In genomic region chr8:93976446-93977211, GRCm38 (mm10) we compare ENCODE assay signal across 15 mouse cellular contexts. TPM values are rescaled to one million over a fixed set of nuclear protein-coding genes. Genes with fewer than 3 reads are reported as not detected.
DNase-seq lines count a peak whose midpoint lies in the region; ATAC-seq and TF ChIP-seq lines count a peak whose summit lies in the region.
"Had no signal": no experiment of that assay in that cellular context is flagged by ENCODE, and none has a peak within 500 bp of the region (broad histone marks: within the 10 kb centered on the region; RNA-seq: fewer than 3 reads in every experiment).

No protein-coding gene starts in this region.

- H3K4me1 ChIP-seq in heart, embryonic 15.5 days (replicated peaks), result no peaks in the 10 kb centered on the region
- H3K4me1 ChIP-seq in heart, embryonic 12.5 days (replicated peaks), result peaks cover 3% of the 10 kb centered on the region; the same call in 1 of the 2 replicates
- H3K4me1 ChIP-seq in lung, embryonic 14.5 days (ENCODE audit: insufficient read depth), result no peaks in the 10 kb centered on the region
- H3K4me1 ChIP-seq in heart, embryonic 16.5 days (ENCODE audit: control insufficient read depth, insufficient read depth, low read length), result 0 out of 2 replicates have a peak, but pooled peaks cover 3% of the 10 kb centered on the region
- no peaks in the 10 kb centered on the region for H3K4me1 ChIP-seq in neural tube, embryonic 15.5 days
- H3K4me1 ChIP-seq: kidney, embryonic 15.5 days had no signal

- peaks cover 84% of the 10 kb centered on the region for H3K36me3 ChIP-seq in heart, embryonic 15.5 days
- H3K36me3 ChIP-seq in heart, embryonic 12.5 days, result peaks cover 89% of the 10 kb centered on the region
- peaks cover 86% of the 10 kb centered on the region for H3K36me3 ChIP-seq in lung, embryonic 14.5 days (ENCODE audit: insufficient read depth)
- H3K36me3 ChIP-seq in heart, embryonic 16.5 days (ENCODE audit: control insufficient read depth, insufficient read depth), result peaks cover 81% of the 10 kb centered on the region
- H3K36me3 ChIP-seq in neural tube, embryonic 15.5 days, result peaks cover 88% of the 10 kb centered on the region

- no peak overlapping the region for H3K4me2 ChIP-seq in heart, embryonic 15.5 days
- no peak overlapping the region for H3K4me2 ChIP-seq in heart, embryonic 12.5 days
- no peak overlapping the region for H3K4me2 ChIP-seq in lung, embryonic 14.5 days
- H3K4me2 ChIP-seq in heart, embryonic 16.5 days (ENCODE audit: low read depth, low read length), result no peak overlapping the region
- H3K4me2 ChIP-seq in neural tube, embryonic 15.5 days, result no peak overlapping the region
- H3K4me2 ChIP-seq: kidney, embryonic 15.5 days had no signal

- 0 out of 2 replicates have a peak overlapping the region, but pooled peaks have one; percentile 12 for H3K27ac ChIP-seq in heart, embryonic 15.5 days
- H3K27ac ChIP-seq in heart, embryonic 12.5 days (ENCODE audit: poor library complexity, severe bottlenecking), result no peak overlapping the region
- H3K27ac ChIP-seq in lung, embryonic 14.5 days (ENCODE audit: low read depth), result no peak overlapping the region
- no peak overlapping the region for H3K27ac ChIP-seq in heart, embryonic 16.5 days (ENCODE audit: low read length)
- H3K27ac ChIP-seq in neural tube, embryonic 15.5 days (replicated peaks), result no peak overlapping the region
- H3K27ac ChIP-seq: kidney, embryonic 15.5 days had no signal

- H3K9ac ChIP-seq in heart, embryonic 15.5 days, result no peak overlapping the region
- no peak overlapping the region for H3K9ac ChIP-seq in heart, embryonic 12.5 days
- no peak overlapping the region for H3K9ac ChIP-seq in lung, embryonic 14.5 days
- H3K9ac ChIP-seq in heart, embryonic 16.5 days (ENCODE audit: low read length), result no peak overlapping the region
- no peak overlapping the region for H3K9ac ChIP-seq in neural tube, embryonic 15.5 days (replicated peaks)
- H3K9ac ChIP-seq: kidney, embryonic 15.5 days had no signal

- WGBS in heart, embryonic 15.5 days, result 85% methylated on average over 6 of the region's 6 CpGs
- 85% methylated on average over 6 of the region's 6 CpGs for WGBS in heart, embryonic 12.5 days
- 91% methylated on average over 6 of the region's 6 CpGs for WGBS in lung, embryonic 14.5 days
- whole genome bisulfite sequencing in heart, embryonic 16.5 days, result 79% methylated on average over 6 of the region's 6 CpGs
- 94% methylated on average over 6 of the region's 6 CpGs for WGBS in neural tube, embryonic 15.5 days

- H3K4me3 ChIP-seq in heart, embryonic 15.5 days, result no peak overlapping the region
- no peak overlapping the region for H3K4me3 ChIP-seq in heart, embryonic 12.5 days
- H3K4me3 ChIP-seq in lung, embryonic 14.5 days (ENCODE audit: low read depth, low read length), result no peak overlapping the region
- no peak overlapping the region for H3K4me3 ChIP-seq in heart, embryonic 16.5 days (ENCODE audit: low read length)
- no peak overlapping the region for H3K4me3 ChIP-seq in neural tube, embryonic 15.5 days (replicated peaks)
- H3K4me3 ChIP-seq: kidney, embryonic 15.5 days had no signal

- 0 out of 2 replicates have a peak, but pooled peaks have one; percentile 2 for TF ChIP-seq CTCF in lung, embryonic 14.5 days (IDR thresholded peaks at IDR 0.05; ENCODE audit: low read depth)

- H3K27me3 ChIP-seq in heart, embryonic 15.5 days, result no peaks in the 10 kb centered on the region
- H3K27me3 ChIP-seq in heart, embryonic 12.5 days (replicated peaks), result no peaks in the 10 kb centered on the region
- H3K27me3 ChIP-seq in lung, embryonic 14.5 days (ENCODE audit: insufficient read depth, low read length), result no peaks in the 10 kb centered on the region
- no peaks in the 10 kb centered on the region for H3K27me3 ChIP-seq in heart, embryonic 16.5 days (ENCODE audit: control insufficient read depth, insufficient read depth, low read length)
- H3K27me3 ChIP-seq in neural tube, embryonic 15.5 days (replicated peaks), result no peaks in the 10 kb centered on the region
- H3K27me3 ChIP-seq: kidney, embryonic 15.5 days had no signal

- no peaks in the 10 kb centered on the region for H3K9me3 ChIP-seq in heart, embryonic 15.5 days (replicated peaks)
- no peaks in the 10 kb centered on the region for H3K9me3 ChIP-seq in heart, embryonic 12.5 days (replicated peaks)
- H3K9me3 ChIP-seq in lung, embryonic 14.5 days (ENCODE audit: low read depth, low read length), result no peaks in the 10 kb centered on the region
- no peaks in the 10 kb centered on the region; the same call in 1 of the 2 replicates for H3K9me3 ChIP-seq in heart, embryonic 16.5 days (replicated peaks; ENCODE audit: control insufficient read depth, low read length)
- no peaks in the 10 kb centered on the region for H3K9me3 ChIP-seq in neural tube, embryonic 15.5 days (replicated peaks)
- H3K9me3 ChIP-seq: G1E; kidney, embryonic 15.5 days had no signal

- ATAC-seq in heart, embryonic 15.5 days (replicated peaks; ENCODE audit: insufficient number of reproducible peaks, insufficient read depth, low FRiP score, low read depth), result no peak
- ATAC-seq in heart, embryonic 12.5 days (ENCODE audit: insufficient number of reproducible peaks, low FRiP score), result no peak
- no peak for ATAC-seq in lung, embryonic 14.5 days (ENCODE audit: insufficient read depth)
- ATAC-seq in heart, embryonic 16.5 days (replicated peaks; ENCODE audit: extremely low read depth, insufficient read depth, low FRiP score), result 0 out of 2 replicates have a peak, but pooled peaks have one; percentile 23
- no peak for ATAC-seq in neural tube, embryonic 15.5 days (ENCODE audit: low FRiP score)
- ATAC-seq: inflammation-experienced regulatory T-cells, adult 6 months had no signal

- no peak for DNase-seq in lung, embryonic 14.5 days
- DNase-seq in lung, postnatal 36 days, result no peak
- peak; percentile 42 for DNase-seq in heart, postnatal 4 days
- DNase-seq: adrenal gland, adult 8-10 months; cerebellum, postnatal 10 days; lung, adult 18-20 months; midbrain, embryonic 14.5 days; right cerebral cortex, adult 18-20 months had no signal

RNA-seq across cellular contexts. Expression of gene Amfr, which starts 36.0 kb away (rescaled TPM):
- polyA plus RNA-seq in heart, embryonic 15.5 days (2015; fragmentation: Nextera tagmentation; extraction: Ambion mirVana), result 49.4 and 51.5 TPM in 2 replicates
- 67.2 and 71.1 TPM in 2 replicates for polyA plus RNA-seq in heart, embryonic 12.5 days (2016; fragmentation: Nextera tagmentation; extraction: Ambion mirVana)
- 53.6 and 54.7 TPM in 2 replicates for polyA plus RNA-seq in lung, embryonic 14.5 days (2014; fragmentation: Nextera tagmentation; extraction: Ambion mirVana)
- 43.3 and 45.5 TPM in 2 replicates for polyA plus RNA-seq in heart, embryonic 16.5 days (2015; fragmentation: Nextera tagmentation; extraction: Ambion mirVana)
- total RNA-seq in heart, postnatal 4 days (2021), result 100 to 1,000 TPM; 134 to 137 TPM
- 70.4 and 80.1 TPM in 2 replicates for polyA plus RNA-seq in neural tube, embryonic 15.5 days (2015; fragmentation: Nextera tagmentation; extraction: Ambion mirVana)
